Mouse (Mus musculus) sigmoid colon, adult 10 weeks (tissue): ENCODE measurements around the gene Rufy4. TPM values are rescaled to one million over a fixed set of nuclear protein-coding genes. Genes with fewer than 3 reads are reported as not detected.

Experiments used
- polyA plus RNA-seq: library from polyadenylated mRNA; stranded (reverse); fragments of 350-450 nt; fragmentation: Illumina TruSeq; extraction: RNeasy Lipid Tissue Mini Kit (QIAGEN cat#74804); gene quantifications from one replicate; pipeline ENCODE4 v1.2.3, GENCODE M21; 2014; ENCODE audit warnings: low read depth, low replicate concordance

Rufy4 gene
- not detected for polyA plus RNA-seq

DNA sequence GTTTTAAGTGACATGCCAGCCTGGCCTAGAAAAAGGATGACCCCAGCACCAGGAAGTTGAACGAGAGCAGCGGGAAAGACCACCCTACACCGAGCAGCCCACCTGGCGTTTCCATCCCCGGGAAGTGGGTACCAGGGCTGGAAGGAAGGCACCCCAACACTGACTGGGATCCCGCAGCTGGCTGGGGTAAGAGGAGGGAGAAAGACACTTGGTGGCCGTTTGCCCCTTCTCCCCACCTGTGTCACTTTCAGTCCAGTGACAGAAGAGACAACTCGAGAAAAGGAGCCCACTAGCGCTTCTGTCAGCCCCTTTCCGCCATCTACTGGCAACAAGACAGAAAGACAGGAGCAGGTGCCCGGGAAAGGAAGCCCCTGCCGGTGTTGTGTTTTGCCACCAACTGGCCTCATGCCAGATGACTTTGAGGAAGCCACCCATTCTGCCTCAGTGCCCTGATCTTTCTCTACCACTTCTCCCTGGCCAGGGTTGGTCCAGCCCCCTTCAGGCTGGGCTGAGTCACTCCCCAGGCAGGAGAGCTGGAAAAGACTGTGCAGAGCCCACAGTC is at the start of gene Rufy4:
Rufy4 (plus strand) TSS at position 551 of the 562 bp plus-strand sequence.

GRCm38 (mm10) chr1:74124021-74124981 is 1.0 kb upstream of the Rufy4 start, which contains the start of gene Tns1:
Gene Tns1 (minus strand): TSS chr1:74124449.

DNA sequence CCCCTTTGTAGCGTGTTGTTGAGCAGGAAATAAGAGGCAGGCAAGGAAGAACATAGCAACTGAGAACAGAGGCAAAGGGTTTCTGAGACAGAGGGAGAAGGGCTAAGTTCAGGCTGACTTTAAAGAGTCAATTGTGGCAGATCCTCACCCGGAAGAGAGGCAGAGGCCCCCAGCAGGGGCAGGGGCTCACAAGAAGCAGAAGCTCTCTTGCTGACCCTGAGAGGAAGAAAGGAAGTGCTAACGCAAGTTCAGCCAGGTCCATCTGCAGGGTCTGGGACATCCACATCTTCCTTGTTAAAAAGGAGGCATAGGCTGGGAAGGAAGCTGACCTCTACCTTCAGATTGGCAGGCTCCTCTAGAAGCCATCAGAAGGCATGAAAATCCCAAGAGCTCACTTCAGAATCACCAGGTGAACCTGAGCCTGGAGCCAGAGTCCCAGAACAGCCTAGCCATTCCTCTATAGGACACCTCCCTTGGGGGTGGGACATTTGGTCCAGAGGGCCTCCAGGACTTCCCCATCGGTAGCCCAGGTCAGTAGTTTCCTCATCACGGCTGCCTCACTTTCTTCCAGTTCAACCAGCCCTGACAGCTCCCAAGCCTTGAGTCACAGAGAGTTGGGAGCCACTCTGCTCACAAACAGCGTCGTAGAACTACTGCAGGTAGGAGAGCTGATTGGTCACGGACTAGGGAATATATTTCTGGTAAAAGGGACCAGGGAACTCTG is 28.3 kb downstream of the Rufy4 start, which contains the start of gene Cxcr2:
Cxcr2 (plus strand) TSS at position 529 of the 724 bp plus-strand sequence.

DNA sequence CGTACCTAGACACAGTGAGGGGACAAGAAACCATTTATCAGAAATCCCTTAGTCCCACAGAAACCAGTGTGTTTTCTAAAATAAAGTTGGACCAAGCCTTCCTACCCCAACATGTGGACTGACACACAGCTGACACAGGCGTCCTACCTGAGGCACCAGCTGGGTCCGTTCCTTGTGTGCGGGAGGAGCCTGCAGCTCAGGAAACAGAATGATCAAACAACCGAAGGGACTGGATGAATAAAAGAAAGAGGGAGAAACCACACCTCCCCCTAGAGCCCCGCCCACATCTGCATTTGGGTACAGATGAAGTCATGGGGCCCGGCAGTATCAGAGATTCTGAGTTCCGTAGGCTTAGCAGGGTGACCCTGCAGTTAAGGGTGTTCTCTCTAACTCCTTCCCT is 69.1 kb downstream of the Rufy4 start, which contains the start of gene Cxcr1:
Cxcr1 (minus strand) TSS at position 187 of the 400 bp plus-strand sequence.

Other genes with a start within 250 kb of the Rufy4 start
- gene Tns1, start 1.1 kb upstream of the Rufy4 start, polyA plus RNA-seq: 18.5 TPM
- gene Cxcr2, start 28.4 kb downstream of the Rufy4 start, polyA plus RNA-seq: 0.44 TPM
- not detected for gene Cxcr1, start 69.1 kb downstream of the Rufy4 start, polyA plus RNA-seq
- gene Arpc2, start 110.5 kb downstream of the Rufy4 start, polyA plus RNA-seq: 740 TPM
- not detected for gene Gpbar1, start 153.0 kb downstream of the Rufy4 start, polyA plus RNA-seq
- 2.8 TPM for gene Aamp, start 159.2 kb downstream of the Rufy4 start, polyA plus RNA-seq
- gene Pnkd, start 159.4 kb downstream of the Rufy4 start, polyA plus RNA-seq: 3.6 TPM
- 92.1 TPM for gene Tmbim1, start 180.1 kb downstream of the Rufy4 start, polyA plus RNA-seq
- not detected for gene Catip, start 236.6 kb downstream of the Rufy4 start, polyA plus RNA-seq
- gene Slc11a1, start 249.7 kb downstream of the Rufy4 start, polyA plus RNA-seq: 1.7 TPM